In the genomic region with DNA sequence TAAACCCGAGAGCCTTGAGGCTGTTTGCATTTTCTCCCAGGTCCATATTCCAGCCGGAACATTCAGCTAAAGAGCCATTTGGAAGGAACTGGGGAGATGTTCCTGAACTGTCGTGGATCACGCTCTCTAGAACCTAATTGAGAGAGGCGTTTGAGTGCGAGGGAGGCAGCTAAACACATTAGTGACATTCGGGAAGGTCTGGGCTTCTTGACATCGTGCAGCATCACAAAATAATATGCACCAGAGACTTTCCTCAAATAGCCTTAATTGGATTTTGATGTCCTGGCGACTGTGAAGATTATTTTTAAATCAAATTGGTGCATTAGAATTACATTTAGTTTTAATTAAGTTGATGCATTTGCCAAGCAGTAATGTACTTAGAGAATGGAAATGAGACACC, we compare ENCODE assay signal across 21 mouse cellular contexts.
DNase-seq lines count a peak whose midpoint lies in the region; ATAC-seq and TF ChIP-seq lines count a peak whose summit lies in the region.
"Had no signal": no experiment of that assay in that cellular context is flagged by ENCODE, and none has a peak within 500 bp of the region (broad histone marks: within the 10 kb centered on the region; RNA-seq: fewer than 3 reads in every experiment).

No protein-coding gene starts in this region.

- no peak for TF ChIP-seq CTCF in midbrain, postnatal 0 days (IDR thresholded peaks at IDR 0.05)

- H3K4me3 ChIP-seq in midbrain, postnatal 0 days (ENCODE audit: low read depth, low read length): no peak overlapping the region
- H3K4me3 ChIP-seq in midbrain, embryonic 13.5 days (replicated peaks): no peak overlapping the region
- H3K4me3 ChIP-seq in hindbrain, embryonic 16.5 days (ENCODE audit: low read length): no peak overlapping the region
- H3K4me3 ChIP-seq: embryonic facial prominence, embryonic 10.5 days; limb, embryonic 10.5 days; liver, embryonic 15.5 days had no signal

- no peaks in the 10 kb centered on the region for H3K9me3 ChIP-seq in midbrain, postnatal 0 days (ENCODE audit: low read length)
- H3K9me3 ChIP-seq in midbrain, embryonic 13.5 days: no peaks in the 10 kb centered on the region
- H3K9me3 ChIP-seq in hindbrain, embryonic 16.5 days (ENCODE audit: control insufficient read depth, low read length): no peaks in the 10 kb centered on the region
- H3K9me3 ChIP-seq: embryonic facial prominence, embryonic 10.5 days; limb, embryonic 10.5 days; liver, embryonic 15.5 days had no signal

- ATAC-seq in midbrain, postnatal 0 days (ENCODE audit: low FRiP score): no peak
- no peak for ATAC-seq in midbrain, embryonic 13.5 days
- ATAC-seq in hindbrain, embryonic 16.5 days: peak; percentile 40; the same call in 1 of the 2 replicates
- ATAC-seq: activated CD4-positive, CD25-positive, alpha-beta regulatory T cell, adult 4 months had no signal

- H3K4me2 ChIP-seq in midbrain, postnatal 0 days (ENCODE audit: low read depth, low read length, poor library complexity, severe bottlenecking): no peak overlapping the region
- no peak overlapping the region for H3K4me2 ChIP-seq in midbrain, embryonic 13.5 days (replicated peaks)
- no peak overlapping the region for H3K4me2 ChIP-seq in hindbrain, embryonic 16.5 days (ENCODE audit: low read length)
- H3K4me2 ChIP-seq: heart, embryonic 11.5 days; liver, embryonic 15.5 days had no signal

- no peaks in the 10 kb centered on the region for H3K36me3 ChIP-seq in midbrain, postnatal 0 days (ENCODE audit: insufficient read depth, low read length)
- H3K36me3 ChIP-seq in midbrain, embryonic 13.5 days: no peaks in the 10 kb centered on the region
- H3K36me3 ChIP-seq in hindbrain, embryonic 16.5 days (ENCODE audit: control insufficient read depth, insufficient read depth, low read length): no peaks in the 10 kb centered on the region
- H3K36me3 ChIP-seq: embryonic facial prominence, embryonic 10.5 days; G1E; limb, embryonic 10.5 days; liver, embryonic 15.5 days had no signal

- peak; percentile 15 for DNase-seq in heart, adult 11 months
- no peak for DNase-seq in heart, postnatal 36 days
- DNase-seq in midbrain, postnatal 0 days (ENCODE audit: low spot score): peak; percentile 56
- no peak for DNase-seq in left cerebral cortex, postnatal 10 days (ENCODE audit: extremely low spot score in 1 of 2, low spot score in 2 of 2)
- DNase-seq in cerebellum, postnatal 4 days (ENCODE audit: low spot score in 2 of 2): no peak
- DNase-seq: B cell, adult 2 months; cerebellum, adult 9-10 months; gastrocnemius, postnatal 10 days; kidney, adult 18-20 months; kidney, postnatal 4 days; layer of hippocampus, adult 9-11 months; liver; lung, postnatal 4 days had no signal

- WGBS in midbrain, postnatal 0 days: 42% methylated on average over 9 of the region's 9 CpGs
- WGBS in midbrain, embryonic 13.5 days: 67% methylated on average over 9 of the region's 9 CpGs
- 55% methylated on average over 9 of the region's 9 CpGs for WGBS in hindbrain, embryonic 16.5 days

- H3K4me1 ChIP-seq in midbrain, postnatal 0 days (ENCODE audit: insufficient read depth, low read length): no peaks in the 10 kb centered on the region
- 0 out of 2 replicates have a peak, but pooled peaks cover 3% of the 10 kb centered on the region for H3K4me1 ChIP-seq in midbrain, embryonic 13.5 days (replicated peaks)
- H3K4me1 ChIP-seq in hindbrain, embryonic 16.5 days (ENCODE audit: control insufficient read depth, insufficient read depth, low read depth, low read length): peaks cover 5% of the 10 kb centered on the region
- H3K4me1 ChIP-seq: liver, embryonic 15.5 days had no signal

- H3K9ac ChIP-seq in midbrain, postnatal 0 days (replicated peaks; ENCODE audit: low read length, poor library complexity, severe bottlenecking): no peak overlapping the region
- H3K9ac ChIP-seq in midbrain, embryonic 13.5 days (replicated peaks): no peak overlapping the region
- H3K9ac ChIP-seq in hindbrain, embryonic 16.5 days (ENCODE audit: low read depth, low read length): no peak overlapping the region
- H3K9ac ChIP-seq: liver, embryonic 15.5 days had no signal

- no peak overlapping the region for H3K27ac ChIP-seq in midbrain, postnatal 0 days (ENCODE audit: low read depth, low read length)
- no peak overlapping the region for H3K27ac ChIP-seq in midbrain, embryonic 13.5 days
- peak overlapping the region; percentile 51; the same call in 1 of the 2 replicates for H3K27ac ChIP-seq in hindbrain, embryonic 16.5 days (ENCODE audit: low read depth, low read length)
- H3K27ac ChIP-seq: embryonic facial prominence, embryonic 10.5 days; limb, embryonic 10.5 days; liver, embryonic 15.5 days had no signal

- H3K27me3 ChIP-seq in midbrain, postnatal 0 days (ENCODE audit: insufficient read depth, low read length): no peaks in the 10 kb centered on the region
- H3K27me3 ChIP-seq in midbrain, embryonic 13.5 days: no peaks in the 10 kb centered on the region
- H3K27me3 ChIP-seq in hindbrain, embryonic 16.5 days (replicated peaks; ENCODE audit: control insufficient read depth, insufficient read depth, low read length): no peaks in the 10 kb centered on the region
- H3K27me3 ChIP-seq: liver, embryonic 15.5 days had no signal

- intact Hi-C loops in heart, postnatal 36 days (cut with DNase I): no loop called here
- intact Hi-C loops in left cerebral cortex, postnatal 10 days (cut with DNase I): no loop called here

Comparison
In these comparisons a context has a peak if more than half of its experiments do, and no peak if none do; other contexts are left out.
1. DNase-seq: peak in heart, adult 11 months (single experiment) and midbrain, postnatal 0 days (single experiment); none in heart, postnatal 36 days (0 of 2), left cerebral cortex, postnatal 10 days (0 of 2) and cerebellum, postnatal 4 days (0 of 2).